Mouse (Mus musculus) kidney, adult 8-10 months (tissue): Measurements from ENCODE around the gene Actg1.

Experiments used
- DNase-seq, 2 experiments: peaks; one replicate each; pipeline ENCODE4 v3.0.0; 2022

Actg1 gene

GRCm38 (mm10) chr11:120344310-120344920, 3.9 kb downstream of the Actg1 start:
- no peak for DNase-seq

GRCm38 (mm10) chr11:120343519-120344309, 4.6 kb downstream of the Actg1 start:
- no peak for DNase-seq

- DNase-seq, result no peak
These were observed 5.6 kb downstream of the Actg1 start for GRCm38 (mm10) chr11:120342656-120343160.

- DNase-seq, result no peak
These were observed 6.7 kb downstream of the Actg1 start for GRCm38 (mm10) chr11:120341661-120342060.

- DNase-seq, result peak; percentile 86 to 91
These were observed 8.3 kb downstream of the Actg1 start for GRCm38 (mm10) chr11:120339978-120340513.

- peak in 1 of 2 experiments; percentile 1 for DNase-seq
These were observed 9.6 kb downstream of the Actg1 start for GRCm38 (mm10) chr11:120338786-120339185.

GRCm38 (mm10) chr11:120337447-120337846, 10.9 kb downstream of the Actg1 start:
- DNase-seq, result peak in 1 of 2 experiments; percentile 3

GRCm38 (mm10) chr11:120335431-120336021, 12.8 kb downstream of the Actg1 start:
- DNase-seq, result peak in 1 of 2 experiments; percentile 2

GRCm38 (mm10) chr11:120320156-120320555, 28.2 kb downstream of the Actg1 start:
- no peak for DNase-seq

GRCm38 (mm10) chr11:120319310-120319709, 29.0 kb downstream of the Actg1 start:
- DNase-seq, result no peak

GRCm38 (mm10) chr11:120317456-120317855, 30.9 kb downstream of the Actg1 start:
- no peak for DNase-seq

- DNase-seq, result peak in 1 of 2 experiments; percentile 48
These were observed 31.6 kb downstream of the Actg1 start for GRCm38 (mm10) chr11:120316690-120317254.

GRCm38 (mm10) chr11:120315832-120316689, 32.3 kb downstream of the Actg1 start:
- DNase-seq, result peak; percentile 95 to 96

- DNase-seq, result no peak
These were observed 33.0 kb downstream of the Actg1 start for GRCm38 (mm10) chr11:120315416-120315761.

GRCm38 (mm10) chr11:120314721-120315415, 33.5 kb downstream of the Actg1 start:
- no peak for DNase-seq

GRCm38 (mm10) chr11:120313906-120314685, 34.2 kb downstream of the Actg1 start:
- no peak for DNase-seq

- no peak for DNase-seq
These were observed 36.3 kb downstream of the Actg1 start for GRCm38 (mm10) chr11:120312069-120312468.

GRCm38 (mm10) chr11:120311561-120311960, 36.8 kb downstream of the Actg1 start:
- DNase-seq, result no peak

- DNase-seq, result peak; percentile 87 to 91
These were observed 37.5 kb downstream of the Actg1 start for GRCm38 (mm10) chr11:120310813-120311312.
